In genomic region chr7:125723189-125723972, GRCm38 (mm10) we compare ENCODE assay signal across 14 mouse cellular contexts. TPM values are rescaled to one million over a fixed set of nuclear protein-coding genes. Genes with fewer than 3 reads are reported as not detected.
DNase-seq lines count a peak whose midpoint lies in the region; ATAC-seq lines count a peak whose summit lies in the region.
"Had no signal": no experiment of that assay in that cellular context is flagged by ENCODE, and none has a peak within 500 bp of the region (broad histone marks: within the 10 kb centered on the region; RNA-seq: fewer than 3 reads in every experiment).

No protein-coding gene starts in this region.

- H3K9ac ChIP-seq in neural tube, embryonic 13.5 days = no peak overlapping the region
- no peak overlapping the region for H3K9ac ChIP-seq in forebrain, embryonic 15.5 days (replicated peaks)
- no peak overlapping the region for H3K9ac ChIP-seq in liver, embryonic 12.5 days

- peak overlapping the region; percentile 4 for H3K27ac ChIP-seq in neural tube, embryonic 13.5 days (replicated peaks)
- peak overlapping the region; percentile 69 for H3K27ac ChIP-seq in forebrain, embryonic 15.5 days (replicated peaks)
- no peak overlapping the region for H3K27ac ChIP-seq in liver, embryonic 12.5 days
- H3K27ac ChIP-seq: stomach, postnatal 0 days had no signal

- no peak for DNase-seq in neural tube, embryonic 10.5 days (ENCODE audit: extremely low spot score, low spot score)
- DNase-seq in cerebellum, adult 11 months = peak; percentile 80
- peak; percentile 69 for DNase-seq in retina, postnatal 7 days (ENCODE audit: low read depth, low spot score)
- no peak for DNase-seq in frontal cortex, postnatal 14 days (ENCODE audit: low spot score in 2 of 2)
- DNase-seq: adrenal gland, adult 8-10 months; heart, adult 18-20 months; right cerebral cortex, postnatal 4 days had no signal

- H3K36me3 ChIP-seq in neural tube, embryonic 13.5 days = no peaks in the 10 kb centered on the region
- no peaks in the 10 kb centered on the region for H3K36me3 ChIP-seq in forebrain, embryonic 15.5 days
- no peaks in the 10 kb centered on the region for H3K36me3 ChIP-seq in liver, embryonic 12.5 days

- H3K9me3 ChIP-seq in neural tube, embryonic 13.5 days = no peaks in the 10 kb centered on the region
- no peaks in the 10 kb centered on the region for H3K9me3 ChIP-seq in forebrain, embryonic 15.5 days
- no peaks in the 10 kb centered on the region for H3K9me3 ChIP-seq in liver, embryonic 12.5 days (replicated peaks)
- H3K9me3 ChIP-seq: G1E had no signal

- peaks cover 27% of the 10 kb centered on the region for H3K4me1 ChIP-seq in neural tube, embryonic 13.5 days (replicated peaks)
- peaks cover 30% of the 10 kb centered on the region for H3K4me1 ChIP-seq in forebrain, embryonic 15.5 days
- H3K4me1 ChIP-seq in liver, embryonic 12.5 days = no peaks in the 10 kb centered on the region

- H3K4me2 ChIP-seq in neural tube, embryonic 13.5 days = no peak overlapping the region
- no peak overlapping the region for H3K4me2 ChIP-seq in forebrain, embryonic 15.5 days (replicated peaks)
- no peak overlapping the region for H3K4me2 ChIP-seq in liver, embryonic 12.5 days
- H3K4me2 ChIP-seq: liver, embryonic 11.5 days had no signal

- ATAC-seq in neural tube, embryonic 13.5 days (ENCODE audit: low read depth) = peak; percentile 20; the same call in 1 of the 2 replicates
- peak; percentile 77 for ATAC-seq in forebrain, embryonic 15.5 days (replicated peaks)
- ATAC-seq in liver, embryonic 12.5 days = no peak

- H3K27me3 ChIP-seq in neural tube, embryonic 13.5 days = no peaks in the 10 kb centered on the region
- no peaks in the 10 kb centered on the region for H3K27me3 ChIP-seq in forebrain, embryonic 15.5 days
- no peaks in the 10 kb centered on the region for H3K27me3 ChIP-seq in liver, embryonic 12.5 days (replicated peaks)

- H3K4me3 ChIP-seq in neural tube, embryonic 13.5 days = no peak overlapping the region
- H3K4me3 ChIP-seq in forebrain, embryonic 15.5 days = no peak overlapping the region
- H3K4me3 ChIP-seq in liver, embryonic 12.5 days = no peak overlapping the region
- H3K4me3 ChIP-seq: myocyte had no signal

- 41% methylated on average over 5 of the region's 5 CpGs for WGBS in neural tube, embryonic 13.5 days
- WGBS in forebrain, embryonic 15.5 days = 22% methylated on average over 5 of the region's 5 CpGs
- WGBS in liver, embryonic 12.5 days (ENCODE audit: insufficient replicate concordance) = 61% methylated on average over 5 of the region's 5 CpGs

RNA-seq across cellular contexts. Expression of gene D430042O09Rik, which starts 15.7 kb away (rescaled TPM):
- polyA plus RNA-seq in neural tube, embryonic 13.5 days (2015; fragmentation: Nextera tagmentation; extraction: Ambion mirVana) = 5.9 and 8.3 TPM in 2 replicates
- polyA plus RNA-seq in forebrain, embryonic 15.5 days (2015; fragmentation: Nextera tagmentation; extraction: Ambion mirVana) = 7.8 and 7.9 TPM in 2 replicates
- 3.4 and 3.5 TPM in 2 replicates for polyA plus RNA-seq in liver, embryonic 12.5 days (2016; fragmentation: Nextera tagmentation; extraction: Ambion mirVana)

RNA-seq across cellular contexts. Expression of gene Gtf3c1, which starts 15.8 kb away (rescaled TPM):
- polyA plus RNA-seq in neural tube, embryonic 13.5 days (2015; fragmentation: Nextera tagmentation; extraction: Ambion mirVana) = 28.7 and 29.3 TPM in 2 replicates
- 36.8 and 39.1 TPM in 2 replicates for polyA plus RNA-seq in forebrain, embryonic 15.5 days (2015; fragmentation: Nextera tagmentation; extraction: Ambion mirVana)
- polyA plus RNA-seq in liver, embryonic 12.5 days (2016; fragmentation: Nextera tagmentation; extraction: Ambion mirVana) = 16.5 and 17.8 TPM in 2 replicates

Comparison
In these comparisons a context has a peak if more than half of its experiments do, and no peak if none do; other contexts are left out.
1. DNase-seq: peak in cerebellum, adult 11 months (single experiment) and retina, postnatal 7 days (single experiment); none in neural tube, embryonic 10.5 days (single experiment) and frontal cortex, postnatal 14 days (0 of 2).